Mouse (Mus musculus): ENCODE results near the gene Ackr2.

The Ackr2 gene

GRCm38 (mm10) chr9:121898245-121898644 lies at the start of gene Ackr2:
Gene Ackr2, plus strand, starts transcription at chr9:121898355.
- DNase-seq (ENCODE audit: low read depth, low spot score), result no peak

DNA sequence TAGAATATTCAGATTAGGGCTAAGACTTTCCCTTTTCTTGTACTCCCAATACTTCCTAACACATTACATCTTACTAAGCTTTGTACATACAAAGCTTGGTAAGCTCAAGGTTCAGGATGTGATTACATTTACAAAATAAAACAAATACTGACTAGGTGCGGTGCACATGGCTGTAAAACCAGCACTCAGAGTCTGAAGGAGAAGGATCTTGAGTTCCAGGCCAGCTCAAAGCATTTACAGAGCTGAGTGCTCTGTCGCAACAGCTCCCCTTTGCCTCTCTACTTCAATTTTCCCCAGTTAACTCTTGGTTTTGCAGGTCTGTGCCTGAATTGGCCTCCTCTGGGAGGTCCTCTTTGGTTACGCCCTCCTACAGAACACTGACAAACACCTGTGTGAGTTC lies 43.9 kb upstream of the Ackr2 start:
- DNase-seq (ENCODE audit: low read depth, low spot score), result no peak

GRCm38 (mm10) chr9:121856649-121857416 lies 41.3 kb upstream of the Ackr2 start:
- peak; percentile 14 for DNase-seq (ENCODE audit: low read depth, low spot score)

DNA sequence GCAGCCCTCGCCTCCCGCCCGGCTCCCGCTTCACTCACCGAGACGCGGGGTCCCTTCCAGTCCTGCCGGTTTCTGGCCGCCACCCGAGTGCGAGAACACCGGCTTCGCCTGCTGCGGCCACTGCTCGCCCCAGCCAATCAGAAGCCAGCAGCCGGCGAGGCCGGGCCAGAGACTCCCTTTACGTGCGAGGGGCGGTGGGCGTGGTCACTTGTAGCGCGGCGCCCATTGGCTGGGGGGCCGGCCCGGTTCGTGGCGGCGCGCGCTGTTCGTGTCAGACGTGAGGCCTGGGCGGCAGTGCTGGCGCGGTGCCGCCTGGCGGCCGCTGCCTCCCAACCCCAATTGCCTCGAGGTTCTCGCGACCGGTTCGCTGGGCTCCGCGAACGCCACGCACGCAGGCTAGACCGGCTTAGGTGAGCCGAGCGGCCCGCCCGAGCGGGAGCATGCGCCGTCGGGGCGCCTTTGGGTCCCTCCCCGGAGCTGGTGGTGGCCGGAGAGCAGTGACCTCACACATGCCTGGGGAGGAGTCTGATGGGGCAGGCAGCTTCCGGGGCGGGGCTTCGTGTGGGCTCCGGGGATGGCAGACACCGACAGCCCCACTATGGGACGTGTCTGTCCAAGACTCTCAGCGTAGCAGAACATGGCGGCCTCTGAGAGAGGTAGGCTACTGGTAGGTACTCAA lies 40.5 kb upstream of the Ackr2 start:
- DNase-seq (ENCODE audit: low read depth, low spot score), result peak; percentile 95

DNA sequence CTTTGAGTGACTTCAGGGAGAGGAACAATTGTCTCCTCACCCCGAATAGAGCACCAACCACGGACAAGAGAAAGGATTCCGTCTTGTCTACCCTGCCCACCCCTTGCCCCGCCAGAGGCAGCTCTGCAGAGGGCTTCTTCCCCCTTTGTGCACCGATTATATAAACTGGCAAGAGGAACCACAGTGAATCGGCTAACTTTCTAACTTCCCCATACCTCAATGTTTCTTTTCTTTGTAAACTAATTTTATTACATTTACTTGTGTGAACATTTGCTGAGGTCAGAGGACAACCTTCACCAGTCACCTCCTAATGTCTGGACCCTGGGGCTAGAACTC lies 40.0 kb upstream of the Ackr2 start, which contains the start of gene Higd1a:
Higd1a (minus strand) TSS at position 210 of the 336 bp plus-strand sequence.
- no peak for DNase-seq (ENCODE audit: low read depth, low spot score)

- no peak for DNase-seq (ENCODE audit: low read depth, low spot score)
Measured at GRCm38 (mm10) chr9:121859345-121859744, 38.8 kb upstream of the Ackr2 start.

GRCm38 (mm10) chr9:121860921-121861320 lies 37.2 kb upstream of the Ackr2 start:
- no peak for DNase-seq (ENCODE audit: low read depth, low spot score)

DNA sequence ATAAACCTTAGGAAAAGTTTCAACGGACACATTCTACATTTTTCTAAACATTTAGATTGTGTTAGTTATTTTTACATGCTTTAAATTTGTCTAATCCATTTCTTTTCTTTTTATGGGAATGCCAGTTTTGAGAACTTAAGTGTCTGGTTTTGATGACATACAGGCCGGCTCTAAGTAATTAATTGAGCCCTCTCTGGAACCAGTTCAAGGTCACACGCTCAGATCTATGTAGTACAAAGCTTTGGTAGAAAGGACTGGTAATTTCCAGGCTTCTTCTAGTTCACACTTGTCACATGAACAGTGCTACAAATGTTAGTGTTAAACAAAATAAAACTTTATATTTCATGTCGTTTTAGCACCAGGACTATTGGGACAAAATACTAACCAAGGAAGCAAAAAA lies 33.3 kb upstream of the Ackr2 start:
- no peak for DNase-seq (ENCODE audit: low read depth, low spot score)

GRCm38 (mm10) chr9:121865425-121866008 lies 32.6 kb upstream of the Ackr2 start:
- no peak for DNase-seq (ENCODE audit: low read depth, low spot score)

DNA sequence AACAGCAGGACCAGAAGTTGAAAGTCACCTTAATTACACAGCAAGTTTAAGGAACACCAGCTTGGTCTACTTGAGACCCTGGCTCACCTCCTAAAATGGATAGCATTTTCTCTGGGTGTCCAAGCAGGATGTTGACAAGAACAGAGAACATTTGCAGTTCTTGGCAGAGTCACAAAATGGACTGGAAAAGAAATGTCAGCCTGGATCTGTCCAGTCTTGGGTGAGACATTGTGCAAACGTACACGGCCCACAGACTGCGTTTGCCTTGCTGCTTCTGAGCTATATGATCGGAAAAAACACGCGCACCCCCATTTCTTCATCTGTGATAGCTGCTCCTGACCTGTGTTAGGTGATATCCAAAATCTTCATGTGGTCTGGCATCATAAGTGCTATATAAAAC lies 30.5 kb upstream of the Ackr2 start:
- no peak for DNase-seq (ENCODE audit: low read depth, low spot score)

GRCm38 (mm10) chr9:121868236-121868635 lies 29.9 kb upstream of the Ackr2 start:
- no peak for DNase-seq (ENCODE audit: low read depth, low spot score)

DNA sequence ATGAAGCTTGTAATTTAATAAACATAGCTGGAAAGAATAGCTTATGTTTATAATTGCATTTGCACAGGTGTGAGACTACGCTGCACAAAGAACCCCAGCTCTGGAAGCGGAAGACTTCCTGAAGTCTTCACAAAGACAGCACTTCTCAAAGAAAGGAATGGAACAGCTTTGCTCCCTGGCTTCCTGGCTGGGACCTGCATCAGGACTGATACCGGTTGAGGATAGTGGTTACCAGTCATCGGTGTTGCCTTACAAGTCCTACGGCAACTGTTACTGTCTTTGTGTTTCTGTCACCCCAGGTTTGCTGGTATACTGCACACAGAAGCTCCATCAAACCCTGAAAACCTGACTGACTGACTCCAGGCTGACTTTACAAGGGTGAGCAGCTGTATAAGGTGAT lies 28.7 kb upstream of the Ackr2 start:
- no peak for DNase-seq (ENCODE audit: low read depth, low spot score)

GRCm38 (mm10) chr9:121869973-121870515 lies 28.1 kb upstream of the Ackr2 start:
- no peak for DNase-seq (ENCODE audit: low read depth, low spot score)

GRCm38 (mm10) chr9:121872062-121872683 lies 26.0 kb upstream of the Ackr2 start:
- DNase-seq (ENCODE audit: low read depth, low spot score), result no peak

DNA sequence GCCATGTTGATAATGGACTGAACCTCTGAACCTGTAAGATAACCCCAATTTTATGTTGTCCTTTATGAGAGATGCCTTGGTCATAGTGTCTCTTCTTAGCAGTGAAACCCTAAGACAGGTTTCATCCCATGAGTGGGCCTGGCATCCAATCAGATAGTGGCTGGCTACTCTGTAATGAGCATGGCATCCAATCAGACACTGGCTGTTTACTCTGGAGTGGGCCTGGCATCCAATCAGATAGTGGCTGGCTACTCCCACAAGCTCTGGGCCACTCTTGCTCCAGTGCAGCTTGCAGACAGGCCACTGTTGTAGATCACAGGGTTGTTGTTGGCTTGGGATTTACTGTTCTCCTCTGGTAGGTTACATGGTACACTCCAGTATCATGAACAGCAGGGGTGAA lies 24.6 kb upstream of the Ackr2 start:
- no peak for DNase-seq (ENCODE audit: low read depth, low spot score)

DNA sequence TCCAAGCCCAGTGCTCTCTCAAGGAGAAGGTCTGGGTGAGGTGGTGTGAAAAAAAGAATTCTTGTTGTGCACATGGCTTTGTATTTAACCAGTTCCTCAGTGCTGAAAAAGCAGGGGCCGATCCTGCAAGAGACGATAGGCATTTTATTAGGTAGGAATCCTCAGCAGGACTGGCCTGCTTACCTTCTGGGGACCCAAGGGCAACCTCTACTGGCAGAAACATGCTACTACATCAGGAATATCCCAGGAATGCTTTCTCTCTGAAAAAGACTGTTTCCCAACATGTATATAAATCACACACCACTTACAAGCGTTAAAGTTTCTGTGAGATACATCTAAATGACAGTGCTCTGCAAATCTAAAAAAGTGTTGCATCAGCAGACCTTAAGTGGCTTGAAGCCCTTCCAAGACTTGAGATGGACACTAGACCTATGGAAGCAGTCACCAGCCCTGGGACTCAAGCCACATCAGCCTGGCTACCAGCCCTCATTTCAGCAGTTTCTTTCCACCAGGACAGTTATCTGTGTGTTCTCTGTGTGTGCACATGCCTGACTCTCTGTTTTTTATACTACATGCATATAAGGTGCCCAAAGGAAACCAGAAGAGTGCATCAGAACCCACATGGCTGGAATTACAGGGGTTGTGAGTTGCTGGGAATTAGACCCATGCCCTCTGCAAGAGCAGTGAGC lies 21.0 kb upstream of the Ackr2 start:
- peak; percentile 82 for DNase-seq (ENCODE audit: low read depth, low spot score)

GRCm38 (mm10) chr9:121880840-121881239 lies 17.3 kb upstream of the Ackr2 start:
- DNase-seq (ENCODE audit: low read depth, low spot score), result peak; percentile 59

GRCm38 (mm10) chr9:121881301-121881700 lies 16.9 kb upstream of the Ackr2 start:
- DNase-seq (ENCODE audit: low read depth, low spot score), result peak; percentile 35

- peak; percentile 60 for DNase-seq (ENCODE audit: low read depth, low spot score)
Measured at GRCm38 (mm10) chr9:121882015-121882457, 16.1 kb upstream of the Ackr2 start.

DNA sequence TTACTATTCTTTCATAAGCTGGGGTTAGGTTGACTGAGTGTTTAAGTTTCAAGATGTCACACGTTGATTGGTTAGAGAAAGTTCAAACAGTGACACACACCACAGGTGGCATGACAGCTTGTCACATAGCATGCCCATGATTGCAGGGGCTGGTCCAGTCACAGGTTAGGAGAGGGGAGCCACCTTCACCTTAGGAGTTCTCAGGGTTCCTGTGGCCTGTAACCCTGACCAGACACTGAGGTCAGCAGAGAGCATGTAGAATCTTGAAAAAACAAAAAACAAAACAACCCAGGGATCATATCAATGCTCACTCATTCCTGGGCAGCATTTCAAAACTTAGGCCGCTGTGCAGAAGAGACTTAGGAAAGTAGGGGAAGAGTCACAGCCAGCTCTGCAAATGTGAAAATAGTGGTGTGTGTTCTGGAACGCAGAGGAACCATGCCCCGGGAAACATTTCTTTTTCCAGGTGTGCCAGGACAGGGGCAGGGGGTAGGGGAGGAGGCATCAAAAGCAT lies 8.2 kb upstream of the Ackr2 start:
- peak; percentile 64 for DNase-seq (ENCODE audit: low read depth, low spot score)

DNA sequence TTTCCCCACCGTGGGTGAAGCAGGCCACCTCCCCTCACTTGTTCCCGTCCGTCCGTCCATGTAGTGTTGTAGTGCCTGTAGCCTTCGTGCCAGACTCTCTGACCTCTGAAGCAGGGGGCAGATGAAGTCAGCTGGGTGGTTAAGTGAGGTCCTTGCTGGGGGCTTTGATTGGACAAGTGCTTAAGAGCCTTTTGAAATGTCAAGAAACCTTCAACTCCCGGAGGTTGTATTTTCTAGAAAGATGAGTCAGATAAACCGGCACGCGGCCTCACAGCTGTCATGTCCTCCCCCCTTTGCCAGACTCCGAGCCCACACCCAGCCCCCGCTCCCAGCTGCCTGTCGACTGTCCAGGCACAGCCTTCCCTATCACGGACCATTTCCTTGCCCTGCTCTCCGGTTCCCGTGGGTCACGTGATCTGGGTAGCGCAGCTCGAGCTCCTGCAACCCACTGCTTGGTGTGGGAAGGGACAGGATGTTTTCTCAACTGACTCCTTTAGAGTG lies 7.7 kb upstream of the Ackr2 start:
- peak; percentile 77 for DNase-seq (ENCODE audit: low read depth, low spot score)

Measured in 3T3-L1 (cell line).